Mouse (Mus musculus): ENCODE measurements around the gene Gng7. TPM values are rescaled to one million over a fixed set of nuclear protein-coding genes. Genes with fewer than 3 reads are reported as not detected.

Gene Gng7
- polyA plus RNA-seq, 1 experiment from 2014 or later, result 1.2 TPM

DNA sequence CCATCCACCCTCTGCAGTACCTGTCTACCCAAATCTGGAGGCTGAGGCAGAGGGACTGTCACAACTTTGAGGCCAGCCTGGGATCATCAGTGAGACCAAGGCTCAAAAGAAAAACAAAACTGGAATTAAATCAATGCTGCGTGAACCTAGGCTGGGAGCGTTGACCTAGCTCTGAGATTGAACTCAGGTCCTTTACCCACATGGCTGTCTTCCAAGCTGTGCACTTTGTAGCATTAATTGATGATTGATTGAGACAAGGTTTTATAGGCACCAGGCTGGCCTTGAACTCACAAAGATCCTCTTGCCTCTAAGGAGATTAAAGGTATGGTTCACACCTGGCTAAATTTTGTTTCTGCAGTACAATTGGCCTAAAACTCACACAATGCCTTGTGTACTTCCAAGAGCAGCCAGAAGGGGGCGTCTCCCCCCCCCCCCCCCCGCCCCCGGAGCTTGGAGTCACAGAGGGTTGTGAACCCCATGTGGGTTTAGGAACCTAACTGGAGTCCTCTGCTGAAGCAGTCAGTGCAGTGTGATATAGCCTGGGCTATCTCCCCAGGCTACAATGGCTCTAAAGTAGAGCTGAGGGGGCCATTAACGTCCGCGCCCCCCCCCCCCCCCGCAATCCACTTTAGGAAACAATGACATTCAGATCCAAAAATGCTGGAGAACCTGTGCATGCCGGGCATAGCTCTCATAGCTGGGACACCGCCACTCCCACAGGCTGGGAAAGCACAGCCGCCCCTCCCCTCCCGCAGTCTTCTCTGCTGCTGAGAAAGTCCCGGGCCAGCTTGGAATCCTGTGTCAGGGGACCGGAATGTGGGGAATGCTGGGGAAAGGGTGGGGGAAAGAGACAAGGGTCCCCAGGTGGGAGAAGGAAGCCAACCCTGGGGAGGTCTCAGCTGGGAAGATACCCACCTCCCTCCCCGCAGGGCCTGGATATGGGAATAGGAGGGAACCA lies 53.9 kb downstream of the Gng7 start:
- WGBS, result 17% methylated on average over 16 of the region's 16 CpGs
- Histone ChIP-seq H3K4me2 (replicated peaks; ENCODE audit: low read depth) (peak overlapping the region; percentile 35; the same call in 1 of the 2 replicates), H3K4me1 (replicated peaks; ENCODE audit: control insufficient read depth, insufficient read depth, low read length) (0 out of 2 replicates have a peak, but pooled peaks cover 3% of the 10 kb centered on the region), H3K27ac (ENCODE audit: low read depth, low read length) (peak overlapping the region; percentile 57), H3K9ac (ENCODE audit: low read depth, low read length) (no peak overlapping the region), H3K9me3 (ENCODE audit: control insufficient read depth) (no peaks in the 10 kb centered on the region), H3K36me3 (ENCODE audit: control insufficient read depth, insufficient read depth) (no peaks in the 10 kb centered on the region), H3K4me3 (ENCODE audit: low read depth, low read length) (no peak overlapping the region), H3K27me3 (replicated peaks; ENCODE audit: control insufficient read depth, insufficient read depth, low read length) (no peaks in the 10 kb centered on the region)
- TF ChIP-seq CTCF (IDR thresholded peaks at IDR 0.05; ENCODE audit: low read depth), result peak; percentile 63
- ATAC-seq, result peak; percentile 26; the same call in 1 of the 2 replicates

GRCm38 (mm10) chr10:80958979-80959637 lies 55.6 kb downstream of the Gng7 start:
- Histone ChIP-seq H3K4me2 (replicated peaks; ENCODE audit: low read depth) (no peak overlapping the region), H3K4me1 (replicated peaks; ENCODE audit: control insufficient read depth, insufficient read depth, low read length) (0 out of 2 replicates have a peak, but pooled peaks cover 5% of the 10 kb centered on the region), H3K9ac (ENCODE audit: low read depth, low read length) (no peak overlapping the region), H3K27ac (ENCODE audit: low read depth, low read length) (no peak overlapping the region), H3K9me3 (ENCODE audit: control insufficient read depth) (no peaks in the 10 kb centered on the region), H3K36me3 (ENCODE audit: control insufficient read depth, insufficient read depth) (no peaks in the 10 kb centered on the region), H3K4me3 (ENCODE audit: low read depth, low read length) (no peak overlapping the region), H3K27me3 (replicated peaks; ENCODE audit: control insufficient read depth, insufficient read depth, low read length) (no peaks in the 10 kb centered on the region)
- no peak for TF ChIP-seq CTCF (IDR thresholded peaks at IDR 0.05; ENCODE audit: low read depth)
- 85% methylated on average over 5 of the region's 5 CpGs for WGBS
- ATAC-seq, result no peak

DNA sequence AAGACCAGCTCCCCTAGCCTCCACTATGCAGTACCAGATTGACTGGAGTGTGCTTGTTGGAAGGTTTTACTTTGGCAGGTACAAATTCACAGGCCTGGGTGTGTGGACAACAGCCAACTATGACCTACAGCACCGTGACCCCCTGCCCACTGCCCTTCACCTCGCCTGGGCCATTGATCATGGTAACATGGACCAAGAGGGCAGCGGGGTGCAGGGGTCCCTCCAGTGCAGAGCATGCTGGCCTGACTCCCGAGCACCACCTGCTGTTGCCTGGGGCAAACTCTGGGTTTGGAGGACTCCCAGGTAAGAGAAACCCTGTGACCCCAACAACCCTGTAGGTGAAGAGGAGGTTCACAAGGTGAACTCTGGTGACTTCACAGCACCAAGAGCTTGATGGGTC lies 57.0 kb downstream of the Gng7 start:
- H3K27me3 ChIP-seq (replicated peaks; ENCODE audit: control insufficient read depth, insufficient read depth, low read length), result no peaks in the 10 kb centered on the region

GRCm38 (mm10) chr10:80956901-80957300 lies 57.8 kb downstream of the Gng7 start:
- no peak for TF ChIP-seq CTCF (IDR thresholded peaks at IDR 0.05; ENCODE audit: low read depth)
- no peaks in the 10 kb centered on the region for H3K9me3 ChIP-seq (ENCODE audit: control insufficient read depth)
- no peak overlapping the region for H3K4me3 ChIP-seq (ENCODE audit: low read depth, low read length)
- no peaks in the 10 kb centered on the region for H3K27me3 ChIP-seq (replicated peaks; ENCODE audit: control insufficient read depth, insufficient read depth, low read length)
- ATAC-seq, result no peak
- H3K27ac ChIP-seq (ENCODE audit: low read depth, low read length), result no peak overlapping the region
- H3K4me2 ChIP-seq (replicated peaks; ENCODE audit: low read depth), result no peak overlapping the region
- 0 out of 2 replicates have a peak, but pooled peaks cover 2% of the 10 kb centered on the region for H3K4me1 ChIP-seq (replicated peaks; ENCODE audit: control insufficient read depth, insufficient read depth, low read length)
- H3K36me3 ChIP-seq (ENCODE audit: control insufficient read depth, insufficient read depth), result no peaks in the 10 kb centered on the region
- WGBS, result 75% methylated on average over 6 of the region's 6 CpGs
- no peak overlapping the region for H3K9ac ChIP-seq (ENCODE audit: low read depth, low read length)

More for the DNA sequence above, 57.0 kb downstream of the Gng7 start:
- Histone ChIP-seq H3K36me3 (ENCODE audit: control insufficient read depth, insufficient read depth) (no peaks in the 10 kb centered on the region), H3K9me3 (ENCODE audit: control insufficient read depth) (no peaks in the 10 kb centered on the region), H3K4me3 (ENCODE audit: low read depth, low read length) (no peak overlapping the region), H3K27ac (ENCODE audit: low read depth, low read length) (no peak overlapping the region), H3K9ac (ENCODE audit: low read depth, low read length) (no peak overlapping the region), H3K4me2 (replicated peaks; ENCODE audit: low read depth) (no peak overlapping the region), H3K4me1 (replicated peaks; ENCODE audit: control insufficient read depth, insufficient read depth, low read length) (0 out of 2 replicates have a peak, but pooled peaks cover 2% of the 10 kb centered on the region)
- ATAC-seq, result no peak
- peak; percentile 33 for TF ChIP-seq CTCF (IDR thresholded peaks at IDR 0.05; ENCODE audit: low read depth)
- 79% methylated on average over 4 of the region's 4 CpGs for WGBS

- Histone ChIP-seq H3K9ac (ENCODE audit: low read depth, low read length) (no peak overlapping the region), H3K27ac (ENCODE audit: low read depth, low read length) (no peak overlapping the region), H3K36me3 (ENCODE audit: control insufficient read depth, insufficient read depth) (no peaks in the 10 kb centered on the region), H3K4me3 (ENCODE audit: low read depth, low read length) (no peak overlapping the region), H3K4me2 (replicated peaks; ENCODE audit: low read depth) (no peak overlapping the region), H3K4me1 (replicated peaks; ENCODE audit: control insufficient read depth, insufficient read depth, low read length) (0 out of 2 replicates have a peak, but pooled peaks cover 2% of the 10 kb centered on the region), H3K27me3 (replicated peaks; ENCODE audit: control insufficient read depth, insufficient read depth, low read length) (no peaks in the 10 kb centered on the region), H3K9me3 (ENCODE audit: control insufficient read depth) (no peaks in the 10 kb centered on the region)
- no peak for ATAC-seq
- TF ChIP-seq CTCF (IDR thresholded peaks at IDR 0.05; ENCODE audit: low read depth), result no peak
- WGBS, result 93% methylated on average over 8 of the region's 8 CpGs
Measured at GRCm38 (mm10) chr10:80956385-80956784, 58.4 kb downstream of the Gng7 start.

DNA sequence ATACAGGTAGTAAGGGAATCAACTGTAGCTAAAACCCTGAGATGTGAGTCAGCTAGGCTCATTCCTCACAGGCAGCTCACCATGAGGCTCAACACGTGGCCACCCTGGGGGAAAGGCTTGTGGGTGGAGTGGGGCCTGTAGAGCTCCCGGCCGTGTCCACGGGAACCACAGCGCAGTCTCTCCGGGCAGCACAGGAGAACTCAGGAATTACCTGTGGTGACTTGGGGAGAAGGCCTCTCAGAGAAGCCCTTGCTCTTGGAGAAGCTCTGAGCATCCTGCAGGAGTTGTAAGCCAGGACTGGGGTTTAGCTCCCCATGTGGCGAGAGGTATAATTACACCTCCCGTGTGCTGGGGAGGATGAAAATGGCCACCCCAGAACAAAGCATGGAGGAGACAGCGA lies 59.2 kb downstream of the Gng7 start:
- H3K4me1 ChIP-seq (replicated peaks; ENCODE audit: control insufficient read depth, insufficient read depth, low read length), result 0 out of 2 replicates have a peak, but pooled peaks cover 2% of the 10 kb centered on the region
- no peaks in the 10 kb centered on the region for H3K9me3 ChIP-seq (ENCODE audit: control insufficient read depth)
- H3K4me3 ChIP-seq (ENCODE audit: low read depth, low read length), result no peak overlapping the region
- TF ChIP-seq CTCF (IDR thresholded peaks at IDR 0.05; ENCODE audit: low read depth), result peak; percentile 91
- peak; percentile 7; the same call in 1 of the 2 replicates for ATAC-seq
- H3K36me3 ChIP-seq (ENCODE audit: control insufficient read depth, insufficient read depth), result no peaks in the 10 kb centered on the region
- no peak overlapping the region for H3K4me2 ChIP-seq (replicated peaks; ENCODE audit: low read depth)
- no peaks in the 10 kb centered on the region for H3K27me3 ChIP-seq (replicated peaks; ENCODE audit: control insufficient read depth, insufficient read depth, low read length)
- no peak overlapping the region for H3K9ac ChIP-seq (ENCODE audit: low read depth, low read length)
- H3K27ac ChIP-seq (ENCODE audit: low read depth, low read length), result no peak overlapping the region
- 26% methylated on average over 9 of the region's 9 CpGs for WGBS
